Mouse (Mus musculus) liver, embryonic 11.5 days (tissue): ENCODE data around the gene Erich6. TPM values are rescaled to one million over a fixed set of nuclear protein-coding genes. Genes with fewer than 3 reads are reported as not detected.

Source experiments
- ATAC-seq: fragments of 200-750 bp; cut with Nextera tagmentation; replicated peaks from 2 replicates; pipeline ENCODE4 v1.8.0; 2017; ENCODE audit warnings: moderate number of reproducible peaks, mild to moderate bottlenecking, moderate TSS enrichment, moderate library complexity; ENCODE audit not compliant: low FRiP score
- DNase-seq: peaks from one replicate; pipeline ENCODE4 v3.0.0-alpha.2; 2017; ENCODE audit warnings: low spot score
- H3K27ac ChIP-seq: fragments of 300-500 bp; sonication (generic); 2 replicates; pipeline ENCODE4 v1.5.1; 2014; ENCODE audit warnings: mild to moderate bottlenecking, low read depth, low read length, control low read depth
- H3K27me3 ChIP-seq: fragments of 300-500 bp; sonication (generic); replicated peaks from 2 replicates; pipeline ENCODE4 v1.6.1; 2014; ENCODE audit warnings: low read length, mixed read lengths; ENCODE audit not compliant: control insufficient read depth, insufficient read depth
- H3K36me3 ChIP-seq: fragments of 300-500 bp; sonication (generic); 2 replicates; pipeline ENCODE4 v1.6.1; 2014; ENCODE audit warnings: mild to moderate bottlenecking, low read length, moderate library complexity, mixed read lengths; ENCODE audit not compliant: control insufficient read depth, insufficient read depth
- H3K4me1 ChIP-seq: fragments of 300-500 bp; sonication (generic); replicated peaks from 2 replicates; pipeline ENCODE4 v1.6.1; 2014; ENCODE audit warnings: low read length, mixed read lengths; ENCODE audit not compliant: control insufficient read depth, insufficient read depth
- H3K4me2 ChIP-seq: fragments of 300-500 bp; sonication (generic); 2 replicates; pipeline ENCODE4 v1.6.1; 2014; ENCODE audit warnings: mild to moderate bottlenecking, control low read depth, moderate library complexity
- H3K4me3 ChIP-seq: fragments of 300-500 bp; sonication (generic); 2 replicates; pipeline ENCODE4 v1.5.1; 2014; ENCODE audit warnings: low read depth, low read length, control low read depth
- H3K9ac ChIP-seq: fragments of 300-500 bp; sonication (generic); 2 replicates; pipeline ENCODE4 v1.6.1; 2014; ENCODE audit warnings: low read depth, low read length, control low read depth
- H3K9me3 ChIP-seq: fragments of 300-500 bp; sonication (generic); 2 replicates; pipeline ENCODE4 v1.6.1; 2016; ENCODE audit warnings: low read length, inconsistent platforms, mixed read lengths; ENCODE audit not compliant: control insufficient read depth
- WGBS: fragments of 180-500 bp; shearing (Covaris S2); extraction: QIAGEN DNeasy Blood & Tissue Kit; methylation state at CpG from one replicate; pipeline ENCODE4 v1.1.7; 2014; 5-methylcytosine and 5-hydroxymethylcytosine counted together
- polyA plus RNA-seq: library from polyadenylated mRNA; unstranded; fragments of >200 nt; fragmentation: Nextera tagmentation; extraction: Ambion mirVana; gene quantifications from 2 replicates; pipeline ENCODE4 v1.2.1, GENCODE M21; 2014

The Erich6 gene
- polyA plus RNA-seq: not detected in 2 replicates

DNA sequence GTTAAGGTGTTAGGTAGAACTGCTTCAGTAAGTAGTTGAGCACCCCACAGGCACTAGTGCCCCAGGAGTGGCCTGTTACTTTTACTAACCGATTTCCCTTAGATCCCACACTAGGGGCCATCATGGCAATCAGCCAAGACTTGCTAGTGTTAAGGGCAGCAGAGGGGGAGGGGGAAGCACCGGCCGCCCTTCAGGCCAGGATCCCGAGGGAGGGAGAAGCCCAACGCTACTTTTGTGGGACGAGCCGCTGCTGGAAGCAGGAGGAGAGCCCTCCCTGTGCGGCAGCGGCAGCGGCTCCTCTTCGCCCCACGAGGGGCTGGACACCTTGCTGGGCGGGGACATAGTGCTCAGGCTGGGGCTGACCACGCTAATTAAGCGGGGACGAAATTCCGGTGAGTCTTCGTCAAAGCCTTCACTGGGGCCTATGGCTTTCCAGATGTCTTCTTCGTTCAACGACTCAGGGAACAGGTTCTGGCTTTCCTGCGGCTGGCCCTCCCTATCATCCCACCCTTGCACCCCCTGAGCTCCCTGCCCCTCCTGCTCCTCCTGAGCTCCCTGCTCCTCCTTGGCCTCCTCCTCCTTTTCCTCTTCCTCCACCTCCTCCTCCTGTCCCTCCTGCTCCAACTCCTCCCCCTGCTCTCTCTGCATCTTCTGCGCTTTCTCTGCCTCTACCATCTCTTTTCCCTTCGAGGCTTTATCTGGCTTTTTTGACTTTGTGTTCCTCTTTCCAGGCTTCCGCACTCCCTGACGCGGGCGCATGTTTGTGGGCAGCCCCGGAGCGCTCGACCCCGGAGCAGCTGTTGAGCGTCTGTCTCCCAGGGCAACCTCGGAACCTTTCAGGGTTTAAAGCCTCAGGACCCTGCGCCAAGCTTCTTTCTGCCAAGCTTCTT, at the start of gene Erich6:
Gene Erich6 (minus strand): TSS at position 802 of the 890 bp plus-strand sequence.
- no peaks in the 10 kb centered on the region for H3K36me3 ChIP-seq
- under 1% methylated on average over 34 of the region's 34 CpGs for WGBS
- peak; percentile 65 for ATAC-seq
- H3K9ac ChIP-seq: peak within 1 kb of the TSS; percentile 53
- DNase-seq: peak; percentile 53
- H3K4me2 ChIP-seq: peak within 1 kb of the TSS; percentile 91
- H3K4me1 ChIP-seq: peaks cover 4% of the 10 kb centered on the region; the same call in 1 of the 2 replicates
- H3K27me3 ChIP-seq: no peaks in the 10 kb centered on the region
- no peaks in the 10 kb centered on the region for H3K9me3 ChIP-seq
- H3K4me3 ChIP-seq: peak within 1 kb of the TSS; percentile 48
- no peak within 1 kb of the TSS for H3K27ac ChIP-seq

DNA sequence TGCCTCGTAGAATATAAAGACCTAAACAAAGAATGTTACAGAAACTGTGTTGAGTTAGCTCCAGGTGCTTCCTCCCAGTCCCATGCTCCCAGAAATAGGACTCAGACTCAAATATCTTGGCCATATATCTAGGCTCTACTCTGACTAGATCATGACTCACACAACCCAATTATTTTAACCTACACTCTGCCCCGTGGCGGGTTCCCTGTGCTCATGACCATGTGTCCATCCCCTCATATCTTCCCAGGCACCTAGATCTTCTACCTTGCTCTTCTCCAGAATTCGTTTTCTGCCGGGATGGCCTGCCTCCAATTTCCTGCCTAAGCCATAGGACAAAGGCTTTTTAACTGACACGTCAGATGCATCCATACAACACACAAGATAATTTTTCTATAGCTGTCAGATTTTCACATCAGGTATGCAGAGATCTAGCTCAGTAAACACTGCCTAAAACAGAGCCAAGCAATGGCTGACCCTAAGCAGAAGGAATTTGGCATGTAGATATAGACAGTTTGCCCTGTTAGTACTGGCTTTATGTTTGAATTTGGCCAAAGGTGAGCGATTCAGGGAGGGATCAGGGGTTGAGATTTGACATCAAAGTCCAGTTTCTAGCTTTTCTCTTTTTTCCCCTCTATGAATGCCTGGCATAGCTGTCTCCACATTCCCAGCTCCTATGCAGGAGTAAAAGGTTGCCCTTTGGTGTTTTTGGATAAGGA, 49.4 kb upstream of the Erich6 start:
- no peak overlapping the region for H3K27ac ChIP-seq
- no peak overlapping the region for H3K9ac ChIP-seq
- no peaks in the 10 kb centered on the region for H3K27me3 ChIP-seq
- no peaks in the 10 kb centered on the region; the same call in 1 of the 2 replicates for H3K4me1 ChIP-seq
- ATAC-seq (no peak), DNase-seq (no peak)
- no peak overlapping the region for H3K4me3 ChIP-seq
- no peaks in the 10 kb centered on the region for H3K9me3 ChIP-seq
- 86% methylated on average over 7 of the region's 7 CpGs for WGBS
- H3K4me2 ChIP-seq: no peak overlapping the region
- no peaks in the 10 kb centered on the region for H3K36me3 ChIP-seq

DNA sequence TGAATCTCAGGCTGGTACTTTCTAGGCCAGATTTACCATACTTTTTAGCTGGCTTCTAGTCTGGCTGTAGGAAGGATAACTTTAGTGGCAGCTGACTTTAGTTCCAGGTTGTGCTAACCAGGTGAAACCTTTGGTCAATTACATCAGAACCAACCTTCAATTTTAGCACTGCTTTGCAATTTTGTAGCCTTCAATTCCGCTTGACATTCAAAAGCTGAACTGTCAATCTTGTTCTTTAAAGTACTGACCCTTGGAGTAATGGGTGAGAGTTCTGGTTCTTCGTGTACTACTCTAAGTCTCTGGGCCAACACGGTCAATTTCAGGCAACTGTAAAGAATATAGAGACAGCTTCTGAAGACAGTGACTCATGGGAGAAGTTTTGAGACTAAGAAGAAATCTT, 48.4 kb upstream of the Erich6 start:
- DNase-seq (no peak), ATAC-seq (no peak)
- no peaks in the 10 kb centered on the region for H3K36me3 ChIP-seq
- 83% methylated on average over 3 of the region's 3 CpGs for WGBS
- H3K27me3 ChIP-seq: no peaks in the 10 kb centered on the region
- no peaks in the 10 kb centered on the region; the same call in 1 of the 2 replicates for H3K4me1 ChIP-seq
- H3K9ac ChIP-seq: no peak overlapping the region
- no peaks in the 10 kb centered on the region for H3K9me3 ChIP-seq
- no peak overlapping the region for H3K4me2 ChIP-seq
- no peak overlapping the region for H3K27ac ChIP-seq
- no peak overlapping the region for H3K4me3 ChIP-seq

DNA sequence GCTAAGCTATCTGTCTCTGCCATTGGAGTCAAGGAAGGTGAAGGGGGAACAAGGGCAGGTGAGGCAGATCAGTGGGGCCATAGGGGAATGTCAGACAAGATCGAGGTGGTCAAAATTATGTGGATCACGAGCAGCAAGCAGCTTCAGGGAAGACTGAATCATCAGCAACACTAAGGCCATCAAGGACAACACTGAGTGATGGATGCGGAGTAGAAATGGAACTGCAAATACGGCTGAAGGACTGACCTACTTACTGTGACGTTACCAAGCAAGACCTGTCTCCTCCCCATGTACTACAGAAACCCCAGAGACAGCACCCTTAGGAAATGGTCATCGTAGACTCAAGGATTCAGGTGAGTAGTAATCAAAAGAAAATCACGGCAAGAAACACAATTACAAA, 46.3 kb upstream of the Erich6 start:
- no peaks in the 10 kb centered on the region for H3K9me3 ChIP-seq
- H3K27me3 ChIP-seq: no peaks in the 10 kb centered on the region
- no peak overlapping the region for H3K4me3 ChIP-seq
- H3K4me2 ChIP-seq: no peak overlapping the region
- H3K4me1 ChIP-seq: peaks cover 7% of the 10 kb centered on the region; the same call in 1 of the 2 replicates
- WGBS: 86% methylated on average over 7 of the region's 7 CpGs
- H3K9ac ChIP-seq: no peak overlapping the region
- ATAC-seq (no peak), DNase-seq (no peak)
- no peaks in the 10 kb centered on the region for H3K36me3 ChIP-seq
- H3K27ac ChIP-seq: no peak overlapping the region

DNA sequence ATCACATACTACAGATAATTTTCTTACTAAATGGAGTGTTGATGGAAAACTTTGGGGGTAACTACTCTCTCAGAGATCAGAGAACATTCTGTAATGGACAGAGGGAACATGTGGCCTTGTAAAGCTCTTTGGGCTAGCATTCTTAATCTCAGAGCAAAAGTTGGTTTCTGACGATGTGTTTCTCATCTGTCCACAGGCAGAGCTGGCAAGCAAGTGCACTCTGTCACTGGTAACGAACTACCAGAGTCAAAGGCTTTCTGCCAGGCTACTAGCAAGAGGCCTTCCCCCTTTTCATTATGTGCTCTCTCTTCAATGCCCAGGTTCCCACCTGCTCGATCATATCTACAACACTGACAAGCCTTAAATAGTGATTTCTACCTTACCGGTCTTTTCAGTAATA, 45.3 kb upstream of the Erich6 start:
- WGBS: 68% methylated on average over 4 of the region's 4 CpGs
- Histone ChIP-seq H3K36me3 (no peaks in the 10 kb centered on the region), H3K4me1 (peaks cover 7% of the 10 kb centered on the region; the same call in 1 of the 2 replicates), H3K9me3 (no peaks in the 10 kb centered on the region), H3K4me3 (no peak overlapping the region), H3K27ac (no peak overlapping the region), H3K9ac (no peak overlapping the region), H3K27me3 (no peaks in the 10 kb centered on the region), H3K4me2 (no peak overlapping the region)
- DNase-seq: no peak
- ATAC-seq: no peak

DNA sequence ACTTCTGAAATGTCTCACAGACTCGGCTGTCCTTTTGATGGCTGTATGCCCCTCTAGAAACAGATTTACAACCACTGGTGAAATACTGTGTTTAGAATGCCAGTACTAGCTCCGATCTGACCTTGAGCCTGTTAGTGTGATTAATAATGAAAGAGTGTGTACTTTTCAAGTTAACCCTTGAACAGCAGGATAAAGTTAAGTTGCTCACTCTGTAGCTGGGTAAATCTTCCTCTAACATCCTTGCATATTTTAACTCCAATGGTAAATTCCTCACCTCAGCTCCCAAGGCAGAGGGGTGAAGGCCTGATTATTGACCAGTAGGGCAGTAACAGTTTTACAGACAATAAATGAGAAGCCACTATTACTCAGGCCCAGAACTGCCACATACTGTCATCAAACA, 44.8 kb upstream of the Erich6 start:
- H3K9me3 ChIP-seq: no peaks in the 10 kb centered on the region
- 32% methylated on average over 2 of the region's 2 CpGs for WGBS
- H3K4me3 ChIP-seq: no peak overlapping the region
- H3K36me3 ChIP-seq: no peaks in the 10 kb centered on the region
- peaks cover 7% of the 10 kb centered on the region; the same call in 1 of the 2 replicates for H3K4me1 ChIP-seq
- DNase-seq: no peak
- no peak for ATAC-seq
- peak overlapping the region; percentile 21 for H3K4me2 ChIP-seq
- no peak overlapping the region for H3K27ac ChIP-seq
- no peaks in the 10 kb centered on the region for H3K27me3 ChIP-seq
- no peak overlapping the region for H3K9ac ChIP-seq

DNA sequence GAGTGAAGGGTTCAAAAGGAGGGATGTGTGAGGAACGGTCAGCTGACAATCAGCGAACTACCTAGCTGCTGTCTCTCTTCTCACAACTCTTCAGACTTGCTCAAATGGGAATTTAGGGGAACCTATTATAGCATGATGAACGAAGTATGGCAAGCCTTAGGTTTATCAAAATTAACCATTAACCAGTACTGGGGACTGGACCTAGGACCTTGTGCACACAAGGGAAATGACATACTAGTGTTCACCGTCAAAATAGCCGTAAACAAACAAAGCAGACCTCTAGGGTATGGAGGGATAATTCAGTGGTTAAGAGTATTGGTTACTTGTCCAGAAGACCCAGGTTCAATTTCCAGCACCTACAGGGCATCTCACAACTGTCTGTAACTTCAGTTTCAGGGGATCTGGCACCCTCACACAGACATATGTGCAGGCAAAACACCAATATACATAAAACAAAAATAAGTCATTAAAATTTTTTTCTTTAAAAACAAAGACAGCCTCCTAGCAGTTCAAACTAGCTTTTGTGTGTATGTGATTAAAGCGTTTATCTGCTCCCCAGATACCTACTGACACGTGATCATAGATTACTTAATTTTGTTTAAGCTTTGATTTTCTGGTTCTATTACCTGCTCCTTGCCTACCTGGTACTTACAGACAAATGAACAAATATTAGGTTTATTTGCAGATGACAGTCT, 44.1 kb upstream of the Erich6 start:
- Histone ChIP-seq H3K9me3 (no peaks in the 10 kb centered on the region), H3K36me3 (no peaks in the 10 kb centered on the region; the same call in 1 of the 2 replicates), H3K9ac (no peak overlapping the region), H3K27ac (no peak overlapping the region), H3K27me3 (no peaks in the 10 kb centered on the region), H3K4me2 (peak overlapping the region; percentile 28; the same call in 1 of the 2 replicates), H3K4me3 (no peak overlapping the region), H3K4me1 (peaks cover 7% of the 10 kb centered on the region; the same call in 1 of the 2 replicates)
- ATAC-seq (peak; percentile 49), DNase-seq (no peak)
- 72% methylated on average over 7 of the region's 7 CpGs for WGBS

DNA sequence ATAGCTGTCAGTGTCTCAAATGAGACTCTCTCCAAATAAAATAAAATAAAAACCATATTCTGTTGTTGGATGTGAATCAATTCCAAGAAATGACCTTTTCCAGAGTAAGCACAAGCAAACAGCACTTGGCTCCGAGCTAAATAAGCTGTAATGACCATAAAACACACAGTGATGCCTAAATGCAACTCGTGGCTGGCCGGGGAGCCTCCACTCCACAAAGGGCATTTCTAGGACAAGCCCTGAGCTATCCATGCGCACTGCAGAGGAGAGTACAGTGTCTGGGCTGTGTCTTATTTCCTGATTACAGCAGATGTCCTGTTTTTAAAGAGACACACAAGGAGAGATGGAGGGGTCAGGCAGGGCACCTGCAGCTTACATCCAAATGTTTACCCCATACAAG, 43.0 kb upstream of the Erich6 start:
- Histone ChIP-seq H3K9me3 (no peaks in the 10 kb centered on the region), H3K4me1 (peaks cover 7% of the 10 kb centered on the region; the same call in 1 of the 2 replicates), H3K4me2 (no peak overlapping the region), H3K4me3 (no peak overlapping the region), H3K9ac (no peak overlapping the region), H3K36me3 (peaks cover 3% of the 10 kb centered on the region; the same call in 1 of the 2 replicates), H3K27me3 (no peaks in the 10 kb centered on the region), H3K27ac (no peak overlapping the region)
- 52% methylated on average over 4 of the region's 4 CpGs for WGBS
- no peak for DNase-seq
- no peak for ATAC-seq
